Mouse (Mus musculus) myocyte (in vitro differentiated cells): Measurements from ENCODE around the gene Pdzrn4.

Experiments
- CEBPB ChIP-seq: IDR thresholded peaks from 2 replicates; pipeline ENCODE4 v1.6.1; 2011; ENCODE audit warnings: mild to moderate bottlenecking, moderate library complexity; ENCODE audit not compliant: poor library complexity, insufficient read depth, severe bottlenecking
- MAX ChIP-seq: IDR thresholded peaks from one replicate; pipeline ENCODE4 v1.6.1; 2011; ENCODE audit warnings: low read depth, mild to moderate bottlenecking, control low read depth
- MYOD1 ChIP-seq, 3 experiments: IDR thresholded peaks; one replicate each; pipeline ENCODE4 v1.6.1; 2011; ENCODE audit warnings: control low read depth in 2 of 3, low read depth in 2 of 3, mild to moderate bottlenecking in 2 of 3, moderate library complexity in 1 of 3; ENCODE audit not compliant: insufficient read length in 2 of 3, control insufficient read depth in 1 of 3
- POLR2A ChIP-seq: IDR thresholded peaks from one replicate; pipeline ENCODE4 v1.6.1; 2011; ENCODE audit warnings: low read depth, mild to moderate bottlenecking, control low read depth, moderate library complexity; ENCODE audit not compliant: insufficient read length
- POLR2AphosphoS2 ChIP-seq: IDR thresholded peaks from one replicate; pipeline ENCODE4 v1.6.1; 2011; ENCODE audit warnings: low read depth, control low read depth; ENCODE audit not compliant: insufficient read length
- REST ChIP-seq: IDR thresholded peaks from one replicate; pipeline ENCODE4 v1.6.1; 2011; ENCODE audit warnings: mild to moderate bottlenecking, control low read depth, moderate library complexity; ENCODE audit not compliant: insufficient read depth, insufficient read length
- SRF ChIP-seq: IDR thresholded peaks from one replicate; pipeline ENCODE4 v1.6.1; 2011; ENCODE audit warnings: low read depth; ENCODE audit not compliant: control insufficient read depth, insufficient read length
- TCF3 ChIP-seq: IDR thresholded peaks from one replicate; pipeline ENCODE4 v1.6.1; 2011; ENCODE audit warnings: low read depth, control low read depth; ENCODE audit not compliant: insufficient read length
- USF1 ChIP-seq: IDR thresholded peaks from one replicate; pipeline ENCODE4 v1.6.1; 2011; ENCODE audit warnings: low read depth, mild to moderate bottlenecking, control low read depth, moderate library complexity

GRCm38 (mm10) chr15:92415323-92415722 is 18.6 kb downstream of the Pdzrn4 start:
- TF ChIP-seq POLR2A, result no peak
- no peak for TF ChIP-seq REST
- TF ChIP-seq USF1, result no peak
- TF ChIP-seq MAX, result no peak
- TF ChIP-seq MYOD1 (IDR thresholded peaks at IDR 0.05; ENCODE audit: control insufficient read depth in 1 of 3, insufficient read length in 2 of 3, low read depth in 2 of 3), result no peak
- no peak for TF ChIP-seq CEBPB
- no peak for TF ChIP-seq POLR2AphosphoS2
- TF ChIP-seq SRF, result no peak
- TF ChIP-seq TCF3, result no peak
